Mouse (Mus musculus) adrenal gland, postnatal 10 days (tissue): ENCODE measurements around the gene Zfp54. TPM values are rescaled to one million over a fixed set of nuclear protein-coding genes. Genes with fewer than 3 reads are reported as not detected.
"Not testable (repeated sequence)": the region's sequence is repeated elsewhere in the genome, so short reads cannot be mapped to it uniquely, and the experiment has no call there.

Experiments
- DNase-seq: peaks from one replicate; pipeline ENCODE4 v3.0.0; 2021; ENCODE audit warnings: mixed read lengths
- long read RNA-seq, 2 experiments: library from polyadenylated mRNA; stranded (forward); transcript quantifications; one replicate each; pipeline ENCODE4 v2.0.0; 2021
- total RNA-seq, 2 experiments: library from RNA; stranded (reverse); gene quantifications; 2 replicates each; pipeline ENCODE4 v1.2.3; 2021

Gene Zfp54
- 1 to 10 TPM; 1.5 to 2.2 TPM for total RNA-seq
- long read RNA-seq, experiment 1, partial matches to known transcripts: 0 of 5 reads
- long read RNA-seq, experiment 1, other reads (novel, unspliced or antisense): 3 of 5 reads
- long read RNA-seq, experiment 2, partial matches to known transcripts: 0 of 2 reads
- long read RNA-seq, experiment 2, other reads (novel, unspliced or antisense): 2 of 2 reads

DNA sequence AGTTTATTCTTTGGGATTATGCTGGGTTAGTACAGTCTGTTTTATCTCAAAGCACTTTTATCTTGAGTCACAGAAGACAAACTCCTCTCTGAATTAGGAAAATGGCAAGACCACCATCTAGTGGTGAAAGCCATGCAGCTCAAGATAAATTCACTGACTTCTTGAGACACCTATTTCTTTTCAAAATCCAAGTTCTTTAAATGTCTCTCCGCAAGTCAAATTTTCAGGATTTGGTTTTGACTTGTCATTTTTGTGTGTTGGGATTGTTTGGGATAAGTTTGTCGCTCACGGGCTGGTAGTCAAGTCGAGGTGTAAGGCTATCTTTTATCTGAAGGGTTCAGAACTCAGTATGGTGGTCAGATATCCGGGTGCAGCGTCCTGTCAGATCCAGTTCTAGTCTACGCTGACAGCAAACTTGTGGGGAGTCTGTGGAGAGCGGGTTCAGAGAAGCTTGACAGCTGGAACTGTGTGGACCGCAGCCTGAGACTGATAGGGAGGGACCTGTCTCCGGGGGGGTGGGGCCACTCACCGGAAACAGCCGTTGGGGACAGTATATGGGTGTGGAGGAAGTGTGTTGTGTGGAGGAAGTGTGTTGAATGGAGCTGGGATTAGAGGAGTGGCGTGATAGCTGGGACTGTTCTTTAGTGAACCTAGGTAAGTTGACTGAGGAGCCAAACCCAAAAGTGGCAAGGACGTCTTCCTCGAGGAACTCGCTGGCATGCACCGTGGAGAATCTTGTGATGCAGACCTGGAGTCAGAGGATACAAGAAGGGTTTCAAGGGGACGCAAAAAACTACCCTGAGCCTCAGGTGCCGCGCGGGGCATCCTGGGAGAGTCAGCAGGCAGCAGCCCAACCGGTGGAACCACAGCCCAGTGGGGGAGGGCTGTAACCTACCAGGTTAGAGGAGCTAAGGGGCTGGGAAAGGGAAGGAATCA is at the start of gene Zfp54:
Gene Zfp54 (plus strand): TSS at position 564 of the 936 bp plus-strand sequence.
- peak; percentile 88 for DNase-seq

DNA sequence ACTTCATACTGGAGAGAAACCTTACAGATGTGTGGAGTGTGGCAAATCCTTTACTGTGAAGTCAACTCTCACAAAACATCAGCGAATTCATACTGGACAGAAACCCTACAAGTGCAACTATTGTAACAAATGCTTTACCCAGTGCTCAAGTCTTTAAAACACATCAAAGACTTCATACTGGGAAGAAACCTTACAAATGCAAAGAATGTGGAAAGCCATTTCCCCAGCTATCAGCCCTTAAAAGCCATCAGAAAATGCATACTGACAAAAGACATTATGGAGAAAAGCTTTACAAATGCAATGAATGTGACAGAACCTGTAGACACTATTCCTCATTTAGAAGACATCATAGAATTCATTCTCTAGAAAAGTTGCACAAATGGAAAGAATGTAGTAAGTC is 47.7 kb upstream of the Zfp54 start:
- DNase-seq: no peak

DNA sequence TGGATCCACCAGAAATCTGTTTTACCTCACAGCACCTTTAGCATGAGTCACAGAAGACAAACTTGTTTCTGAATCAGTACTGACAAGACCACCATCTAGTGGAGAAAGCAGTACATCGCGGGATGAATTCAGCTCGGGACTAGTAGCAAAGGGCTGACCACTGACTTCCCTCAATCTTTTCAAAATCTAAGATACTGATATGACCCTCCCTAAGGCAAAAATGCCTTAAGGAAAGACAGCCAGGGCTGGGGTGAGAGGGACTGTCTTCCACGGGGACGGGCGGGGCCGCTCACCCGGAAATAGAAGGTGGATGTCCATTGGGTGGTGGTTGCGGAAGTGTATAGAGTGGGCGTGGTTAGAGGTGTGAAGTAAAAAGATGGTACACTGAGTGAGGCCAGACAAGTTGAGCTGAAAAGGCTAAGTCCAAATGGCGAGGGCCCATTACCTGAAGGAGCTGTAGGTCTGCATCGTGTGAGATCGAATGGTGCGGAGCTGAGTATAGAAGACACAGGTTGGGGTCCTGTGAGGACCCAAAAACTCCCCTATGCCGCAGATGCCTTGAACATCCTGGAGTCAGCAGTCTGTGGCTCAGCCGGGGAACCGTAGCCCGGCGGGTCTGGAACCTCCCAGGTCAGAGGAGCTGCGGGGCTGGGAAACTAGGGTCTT is 39.5 kb upstream of the Zfp54 start, which contains the start of gene Zfp677:
Gene Zfp677 (plus strand): TSS at position 358 of the 666 bp plus-strand sequence.
- peak; percentile 80 for DNase-seq

DNA sequence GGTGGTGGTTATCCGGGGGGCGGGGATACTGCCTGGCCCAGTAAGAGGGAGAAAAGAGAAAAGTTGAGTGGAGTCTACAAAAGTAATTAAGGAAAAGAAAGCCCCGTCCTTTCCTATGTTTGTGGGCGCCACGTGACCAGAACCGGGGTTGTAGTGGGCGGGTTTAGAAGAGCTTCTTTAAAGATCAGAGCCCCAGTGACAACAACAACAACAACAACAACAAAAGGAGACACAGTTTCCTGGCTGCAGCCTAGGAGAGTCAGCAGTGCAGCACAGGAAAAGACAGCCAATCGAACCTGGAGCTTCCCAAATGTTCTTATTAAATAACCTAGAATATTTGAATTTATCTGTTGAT is 39.0 kb upstream of the Zfp54 start:
- DNase-seq: no peak

DNA sequence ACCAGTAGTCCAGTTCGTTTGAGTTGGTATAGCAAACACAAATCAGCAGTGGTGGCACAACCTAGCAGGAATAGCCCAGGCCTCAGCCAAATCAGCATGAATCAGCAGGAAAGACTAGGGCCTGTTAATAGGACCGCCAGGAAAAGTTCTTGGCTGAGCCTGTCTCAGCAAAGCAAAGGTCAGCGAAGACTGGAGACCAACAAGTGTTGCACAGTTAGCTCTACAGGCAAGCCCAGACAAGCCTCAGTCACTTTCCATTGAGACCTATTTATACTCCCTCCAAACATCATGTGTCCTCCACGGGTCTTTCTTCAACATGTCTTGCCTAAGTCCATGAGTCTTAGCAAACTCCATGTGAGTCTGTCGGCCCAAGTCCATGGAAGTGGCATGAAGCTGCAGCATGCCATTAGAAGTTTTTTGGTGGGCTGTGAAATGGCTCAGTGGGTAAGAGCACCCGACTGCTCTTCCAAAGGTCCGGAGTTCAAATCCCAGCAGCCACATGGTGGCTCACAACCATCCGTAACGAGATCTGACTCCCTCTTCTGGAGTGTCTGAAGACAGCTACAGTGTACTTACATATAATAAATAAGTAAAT is 15.9 kb downstream of the Zfp54 start:
- DNase-seq: peak; percentile 4

DNA sequence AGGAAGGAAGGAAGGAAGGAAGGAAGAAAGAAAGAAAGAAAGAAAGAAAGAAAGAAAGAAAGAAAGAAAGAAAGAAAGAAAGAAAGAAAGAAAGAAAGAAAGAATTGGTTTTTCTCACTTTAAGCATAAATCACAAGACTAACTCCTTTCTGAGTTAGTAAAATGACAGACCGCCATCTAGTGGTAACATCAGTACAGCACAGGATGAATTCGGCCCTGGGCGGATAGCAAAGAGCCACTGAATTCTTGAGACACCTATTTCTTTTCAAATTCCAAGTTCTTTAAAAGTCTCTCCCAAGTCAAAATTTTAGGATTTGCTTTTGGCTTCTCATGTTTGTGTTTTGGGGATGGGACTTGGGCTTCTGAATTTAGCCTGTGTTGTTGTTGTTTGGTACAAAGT is 26.6 kb downstream of the Zfp54 start:
- peak; percentile 77 for DNase-seq

DNA sequence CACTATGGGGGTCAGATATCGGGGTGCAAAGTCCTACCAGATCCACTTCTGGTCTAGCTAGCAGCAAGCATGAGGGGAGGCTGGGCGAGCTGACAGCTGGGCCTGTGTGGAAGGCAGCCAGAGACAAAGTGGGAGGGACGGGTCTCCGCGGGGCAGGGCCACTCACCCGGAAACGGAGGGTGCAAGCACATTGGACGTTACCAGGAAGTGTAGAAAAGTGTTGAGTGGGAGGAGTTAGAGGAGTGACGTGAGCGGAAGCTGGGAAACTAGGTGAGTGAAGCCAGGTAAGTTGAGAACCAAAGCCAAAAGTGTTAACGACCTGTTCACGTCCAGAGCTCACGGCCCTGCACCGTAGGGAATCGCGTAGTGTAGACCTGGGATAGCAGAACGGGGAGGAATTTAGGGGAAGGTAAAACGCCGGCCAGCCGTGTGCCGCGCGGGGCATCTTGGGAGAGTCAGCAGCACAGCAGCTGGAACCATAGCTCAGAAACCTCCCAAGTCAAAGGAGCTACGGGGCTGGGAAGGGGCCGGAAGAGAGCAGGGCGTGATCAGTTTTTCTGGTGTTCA is 27.2 kb downstream of the Zfp54 start, which contains the start of gene Zfp51:
Gene Zfp51 (plus strand): TSS at position 237 of the 567 bp plus-strand sequence.
- peak; percentile 95 for DNase-seq

DNA sequence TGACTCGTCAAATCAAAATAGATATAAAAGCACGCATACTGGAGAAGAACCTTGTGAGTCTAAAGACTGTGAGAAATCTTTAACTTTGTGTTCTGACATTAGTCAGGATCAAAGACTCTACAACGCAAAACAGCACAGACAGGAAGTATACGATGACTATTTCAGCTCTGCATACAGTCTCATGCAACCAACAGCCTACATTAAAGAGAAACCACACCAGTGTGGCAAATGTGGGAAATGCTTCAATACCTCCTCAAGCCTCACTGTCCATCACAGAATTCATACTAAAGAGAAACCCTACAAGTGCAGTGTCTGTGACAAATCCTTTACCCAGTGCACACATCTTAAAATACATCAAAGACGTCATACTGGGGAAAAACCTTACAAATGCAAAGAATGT is 40.5 kb downstream of the Zfp54 start:
- no peak for DNase-seq

DNA sequence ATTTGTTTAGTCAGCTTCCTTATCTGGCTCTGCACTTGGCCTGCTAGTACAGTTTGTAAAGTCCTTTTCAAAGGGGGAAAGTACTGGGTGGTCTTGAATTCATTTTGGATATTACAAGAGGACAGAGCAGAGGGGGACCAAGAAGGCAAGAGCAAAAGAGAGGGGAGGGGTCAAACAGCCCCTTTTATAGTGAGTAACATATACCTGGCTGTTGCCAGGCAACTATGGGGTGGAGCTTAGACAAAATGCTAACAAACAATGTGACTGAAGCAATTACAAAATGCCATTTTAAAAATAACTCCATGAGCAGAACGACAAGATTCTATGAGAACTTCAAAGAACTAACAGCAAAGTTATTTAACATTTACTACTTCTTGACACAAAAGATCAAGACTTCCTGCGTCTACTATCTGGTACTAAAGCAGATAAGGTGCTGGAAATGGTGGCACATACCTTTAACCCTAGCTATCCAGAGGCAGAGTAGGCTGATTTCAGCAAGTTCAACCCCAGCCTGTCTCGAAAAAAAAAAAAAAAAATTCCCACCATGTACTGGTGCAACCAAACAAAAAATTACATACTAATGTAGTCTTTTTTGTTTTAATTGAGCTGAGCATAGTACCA is 49.1 kb downstream of the Zfp54 start:
- DNase-seq: no peak

DNA sequence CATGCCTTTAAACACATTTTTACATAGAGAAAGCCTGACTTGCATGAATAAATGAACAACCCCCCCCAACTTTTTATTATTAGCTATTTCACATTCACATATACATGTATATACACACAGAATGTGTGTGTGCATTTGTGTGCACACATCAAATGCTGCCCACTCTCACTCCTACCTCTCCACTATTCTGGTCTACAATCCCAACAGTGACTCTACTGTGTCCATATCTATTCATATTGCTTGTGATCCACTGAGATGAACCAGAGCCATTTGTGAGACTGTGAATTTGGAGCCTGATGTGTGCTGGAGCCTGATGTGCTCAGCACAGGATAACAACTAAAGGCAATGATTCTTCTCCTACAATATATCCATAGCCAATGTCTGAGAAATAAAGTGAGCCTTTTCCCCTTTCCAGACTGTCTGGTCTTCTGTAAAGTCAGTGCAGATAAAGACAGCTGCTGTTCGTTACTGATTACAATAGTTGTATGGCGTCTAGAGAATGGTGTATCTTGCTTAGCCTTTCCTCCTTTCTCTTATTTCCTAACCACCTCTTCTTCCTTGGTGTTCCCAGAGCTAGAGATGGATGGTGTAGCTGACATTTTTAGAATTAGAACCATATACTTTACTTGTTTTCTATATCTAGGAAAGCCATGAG is 49.8 kb downstream of the Zfp54 start:
- no peak for DNase-seq

DNA sequence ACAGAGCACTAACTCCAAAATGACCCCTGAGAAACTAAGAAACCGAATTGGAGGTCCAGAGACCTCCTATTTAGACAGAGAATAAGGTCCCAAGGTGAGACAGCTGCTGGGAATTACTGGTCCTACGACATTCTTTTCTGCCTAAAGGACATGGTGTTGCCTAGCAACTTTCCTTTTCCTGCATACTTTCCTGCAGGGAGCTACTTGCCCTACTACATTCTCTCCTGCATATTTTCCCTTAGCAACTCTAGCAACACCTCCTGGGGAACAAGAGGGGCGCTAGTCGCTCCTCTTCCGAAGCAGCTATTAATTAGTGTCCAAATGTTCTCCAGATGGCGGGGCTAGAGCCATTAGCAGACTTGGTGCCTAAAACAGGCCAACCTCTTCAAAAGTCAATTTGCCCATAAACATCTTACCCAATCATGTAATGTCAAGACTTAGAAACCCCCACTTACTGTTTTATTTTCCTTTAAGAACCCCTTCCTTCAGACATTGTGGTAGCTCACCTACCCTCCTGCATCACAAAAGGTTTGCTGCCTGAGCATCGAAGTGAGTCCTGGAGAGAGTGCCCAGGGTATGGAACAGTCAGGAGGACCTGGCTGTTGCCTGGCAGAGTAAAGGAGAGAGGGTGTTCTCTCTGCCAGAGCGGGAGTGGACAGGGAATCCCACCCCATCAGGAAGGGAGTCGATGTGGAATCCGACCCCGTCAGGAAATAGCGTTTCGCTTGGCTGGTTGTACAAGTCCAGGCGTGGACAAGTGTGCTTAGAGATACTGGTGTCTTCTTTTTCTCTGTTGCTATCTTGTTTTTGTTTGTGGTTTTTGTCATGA is 50.5 kb downstream of the Zfp54 start:
- DNase-seq: no peak

DNA sequence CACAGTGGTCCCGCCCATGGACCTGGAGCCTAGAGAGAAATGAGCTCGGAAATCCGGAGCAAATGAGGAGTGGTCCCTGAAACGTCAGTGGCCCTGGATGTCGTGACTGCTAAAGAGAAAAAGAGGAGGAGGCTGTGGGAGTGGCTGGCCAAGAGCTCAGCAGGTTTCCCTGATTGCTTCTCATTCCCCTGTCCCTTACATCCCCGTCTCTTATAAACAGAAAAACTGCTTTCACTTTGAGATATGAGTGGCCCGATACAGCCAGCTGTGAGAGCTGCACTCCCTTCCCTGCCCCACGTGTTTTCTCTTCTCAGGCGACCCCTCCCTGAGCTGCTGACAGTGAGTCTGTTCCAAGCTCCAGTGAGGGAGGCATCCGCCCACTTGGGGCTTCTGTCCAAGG is 51.7 kb downstream of the Zfp54 start:
- not testable (repeated sequence) for DNase-seq

DNA sequence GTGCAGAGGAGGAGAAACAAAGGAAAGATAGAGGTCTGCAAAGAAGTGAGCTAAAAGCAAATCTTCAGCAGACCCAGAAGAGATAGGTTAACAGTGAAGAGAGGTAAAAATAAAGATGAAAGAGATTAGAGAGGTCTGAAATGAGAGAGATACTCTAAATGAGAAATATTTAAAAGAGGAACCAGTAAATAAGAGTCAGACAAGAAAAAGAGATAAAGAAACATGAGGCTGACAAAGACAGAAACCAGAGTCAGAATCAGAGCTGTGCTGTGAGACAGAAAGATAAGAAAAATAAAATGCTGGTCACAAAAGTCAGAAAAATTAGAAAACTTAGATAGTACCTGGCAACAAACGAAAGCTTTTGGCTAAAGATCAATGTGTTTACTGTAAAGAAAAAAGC is 52.3 kb downstream of the Zfp54 start:
- DNase-seq: not testable (repeated sequence)

DNA sequence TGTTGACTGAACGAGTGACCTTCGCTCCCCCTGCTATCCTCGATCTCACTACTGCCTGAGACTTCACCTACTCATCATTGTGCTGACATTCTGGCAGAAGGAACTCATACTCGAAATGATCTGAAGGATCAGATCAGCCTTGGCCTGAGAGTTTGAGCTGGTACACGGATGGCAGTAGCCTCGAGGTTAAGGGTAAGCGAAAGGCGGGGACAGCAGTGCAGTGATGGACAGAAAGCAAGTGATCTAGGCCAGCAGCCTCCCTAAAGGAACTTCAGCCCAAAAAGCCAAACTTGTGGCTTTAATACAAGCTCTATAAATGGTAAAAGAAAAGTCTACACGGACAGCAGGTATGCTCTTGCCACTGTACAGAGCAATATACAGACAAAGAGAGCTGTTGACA is 53.3 kb downstream of the Zfp54 start:
- peak; percentile 29 for DNase-seq

DNA sequence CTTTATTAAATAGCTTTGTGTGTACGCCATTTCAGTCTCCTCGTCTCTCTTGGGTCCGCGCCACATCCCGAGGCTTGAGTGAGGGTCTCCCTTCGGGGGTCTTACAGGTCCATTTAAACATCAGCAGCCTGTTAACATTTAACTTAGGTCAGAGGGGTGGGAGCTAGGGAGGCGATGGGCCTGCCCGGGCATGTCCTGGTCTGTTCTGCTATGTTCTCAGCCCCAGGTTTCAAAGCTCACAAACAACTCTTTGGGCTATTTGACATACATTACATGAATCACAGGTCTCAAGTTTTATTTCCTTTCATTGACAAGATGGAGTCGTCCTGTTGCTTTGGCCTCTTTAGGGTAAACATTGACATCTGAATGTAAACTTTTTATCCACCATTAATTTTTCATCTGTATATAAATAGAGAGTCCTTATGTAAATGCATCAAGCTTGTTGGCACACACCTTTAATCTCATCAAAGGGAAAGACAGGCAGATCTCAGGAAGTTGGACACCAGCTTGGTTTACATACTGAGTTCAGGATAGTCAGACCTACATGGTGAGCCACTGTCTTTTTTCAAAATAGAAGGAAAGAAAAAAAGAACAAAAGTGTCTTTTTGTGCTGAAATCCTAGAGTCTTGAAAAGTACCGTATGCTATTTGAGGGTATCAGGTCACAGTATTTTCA is 55.2 kb downstream of the Zfp54 start:
- not testable (repeated sequence) for DNase-seq
